Mouse (Mus musculus) forebrain, embryonic 16.5 days (tissue): ENCODE measurements around the gene Idh2. TPM values are rescaled to one million over a fixed set of nuclear protein-coding genes. Genes with fewer than 3 reads are reported as not detected.
"Not testable (repeated sequence)": the region's sequence is repeated elsewhere in the genome, so short reads cannot be mapped to it uniquely, and the experiment has no call there.

Source experiments
- ATAC-seq: fragments of 200-750 bp; cut with Nextera tagmentation; 2 replicates; pipeline ENCODE4 v1.8.0; 2017; ENCODE audit warnings: mild to moderate bottlenecking, moderate library complexity
- H3K27ac ChIP-seq: fragments of 300-500 bp; sonication (generic); 2 replicates; pipeline ENCODE4 v1.5.1; 2014; ENCODE audit warnings: low read length, control low read depth
- H3K27me3 ChIP-seq: fragments of 300-500 bp; sonication (generic); replicated peaks from 2 replicates; pipeline ENCODE4 v1.6.1; 2014; ENCODE audit warnings: low read length; ENCODE audit not compliant: control insufficient read depth, insufficient read depth
- H3K36me3 ChIP-seq: fragments of 300-500 bp; sonication (generic); 2 replicates; pipeline ENCODE4 v1.6.1; 2014; ENCODE audit not compliant: control insufficient read depth, insufficient read depth
- H3K4me1 ChIP-seq: fragments of 300-500 bp; sonication (generic); replicated peaks from 2 replicates; pipeline ENCODE4 v1.6.1; 2014; ENCODE audit warnings: low read length; ENCODE audit not compliant: control insufficient read depth, insufficient read depth
- H3K4me2 ChIP-seq: fragments of 300-500 bp; sonication (generic); 2 replicates; pipeline ENCODE4 v1.6.1; 2014; ENCODE audit warnings: mild to moderate bottlenecking, low read length, control low read depth
- H3K4me3 ChIP-seq: fragments of 300-500 bp; sonication (generic); replicated peaks from 2 replicates; pipeline ENCODE4 v1.5.1; 2014; ENCODE audit warnings: mild to moderate bottlenecking, low read length, control low read depth
- H3K9ac ChIP-seq: fragments of 300-500 bp; sonication (generic); replicated peaks from 2 replicates; pipeline ENCODE4 v1.6.1; 2014; ENCODE audit warnings: low read depth, low read length, control low read depth
- H3K9me3 ChIP-seq: fragments of 300-500 bp; sonication (generic); 2 replicates; pipeline ENCODE4 v1.6.1; 2016; ENCODE audit warnings: low read length; ENCODE audit not compliant: control insufficient read depth
- WGBS: fragments of 180-500 bp; shearing (Covaris S2); extraction: QIAGEN DNeasy Blood & Tissue Kit; methylation state at CpG from one replicate; pipeline ENCODE4 v1.1.7; 2014; 5-methylcytosine and 5-hydroxymethylcytosine counted together
- polyA plus RNA-seq: library from polyadenylated mRNA; unstranded; fragments of >200 nt; fragmentation: Nextera tagmentation; extraction: Ambion mirVana; gene quantifications from 2 replicates; pipeline ENCODE4 v1.2.1, GENCODE M21; 2015

Gene Idh2
- polyA plus RNA-seq, 1 experiment from 2014 or later: 286 TPM

DNA sequence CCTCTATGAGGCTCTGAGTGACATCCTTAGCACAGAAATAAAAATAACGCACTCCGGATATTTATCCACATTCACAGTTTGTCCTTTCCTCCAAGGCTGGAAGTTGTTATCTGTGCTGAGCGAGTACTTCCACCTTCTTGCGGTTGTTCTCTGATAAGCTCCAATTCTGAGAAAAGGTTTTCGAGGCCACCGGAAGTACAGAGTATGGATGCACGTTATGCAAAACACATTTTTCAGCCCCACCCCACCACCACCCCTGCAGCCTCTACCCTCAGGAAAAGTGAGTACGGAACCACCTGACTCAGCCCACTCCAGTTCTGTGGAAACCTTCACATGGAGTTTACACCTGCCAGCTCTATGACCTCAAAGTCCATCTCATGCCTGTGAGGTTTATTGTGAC, 30.9 kb upstream of the Idh2 start:
- H3K27ac ChIP-seq: no peak overlapping the region
- H3K9ac ChIP-seq: no peak overlapping the region
- H3K4me3 ChIP-seq: no peak overlapping the region
- no peaks in the 10 kb centered on the region for H3K27me3 ChIP-seq
- H3K4me2 ChIP-seq: no peak overlapping the region
- no peaks in the 10 kb centered on the region for H3K9me3 ChIP-seq
- H3K4me1 ChIP-seq: peaks cover 20% of the 10 kb centered on the region
- H3K36me3 ChIP-seq: no peaks in the 10 kb centered on the region
- 91% methylated on average over 8 of the region's 8 CpGs for WGBS
- ATAC-seq: no peak

DNA sequence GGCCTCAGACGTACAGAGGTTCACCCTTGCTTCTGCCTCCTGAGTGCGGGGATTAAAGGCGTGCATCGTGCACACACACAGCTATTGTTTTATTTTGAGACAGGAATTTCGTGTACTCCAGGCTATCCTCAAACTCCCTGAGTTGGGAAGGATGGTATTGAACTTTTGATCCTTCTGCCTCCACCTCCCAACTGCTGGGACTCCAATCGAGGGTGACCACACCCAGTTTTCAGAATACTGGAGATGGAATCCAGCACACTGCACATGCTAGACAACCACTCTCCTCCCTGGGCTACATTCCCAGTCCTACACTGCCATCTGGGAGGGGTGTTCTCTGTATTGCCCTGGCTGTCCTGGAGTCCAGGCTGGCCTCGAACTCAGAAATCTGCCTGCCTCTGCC, 29.5 kb upstream of the Idh2 start:
- WGBS: 87% methylated on average over 7 of the region's 7 CpGs
- no peaks in the 10 kb centered on the region for H3K9me3 ChIP-seq
- no peak overlapping the region for H3K27ac ChIP-seq
- H3K4me1 ChIP-seq: peaks cover 21% of the 10 kb centered on the region
- H3K4me2 ChIP-seq: no peak overlapping the region
- no peaks in the 10 kb centered on the region for H3K27me3 ChIP-seq
- H3K4me3 ChIP-seq: no peak overlapping the region
- no peaks in the 10 kb centered on the region for H3K36me3 ChIP-seq
- ATAC-seq: no peak
- H3K9ac ChIP-seq: no peak overlapping the region

DNA sequence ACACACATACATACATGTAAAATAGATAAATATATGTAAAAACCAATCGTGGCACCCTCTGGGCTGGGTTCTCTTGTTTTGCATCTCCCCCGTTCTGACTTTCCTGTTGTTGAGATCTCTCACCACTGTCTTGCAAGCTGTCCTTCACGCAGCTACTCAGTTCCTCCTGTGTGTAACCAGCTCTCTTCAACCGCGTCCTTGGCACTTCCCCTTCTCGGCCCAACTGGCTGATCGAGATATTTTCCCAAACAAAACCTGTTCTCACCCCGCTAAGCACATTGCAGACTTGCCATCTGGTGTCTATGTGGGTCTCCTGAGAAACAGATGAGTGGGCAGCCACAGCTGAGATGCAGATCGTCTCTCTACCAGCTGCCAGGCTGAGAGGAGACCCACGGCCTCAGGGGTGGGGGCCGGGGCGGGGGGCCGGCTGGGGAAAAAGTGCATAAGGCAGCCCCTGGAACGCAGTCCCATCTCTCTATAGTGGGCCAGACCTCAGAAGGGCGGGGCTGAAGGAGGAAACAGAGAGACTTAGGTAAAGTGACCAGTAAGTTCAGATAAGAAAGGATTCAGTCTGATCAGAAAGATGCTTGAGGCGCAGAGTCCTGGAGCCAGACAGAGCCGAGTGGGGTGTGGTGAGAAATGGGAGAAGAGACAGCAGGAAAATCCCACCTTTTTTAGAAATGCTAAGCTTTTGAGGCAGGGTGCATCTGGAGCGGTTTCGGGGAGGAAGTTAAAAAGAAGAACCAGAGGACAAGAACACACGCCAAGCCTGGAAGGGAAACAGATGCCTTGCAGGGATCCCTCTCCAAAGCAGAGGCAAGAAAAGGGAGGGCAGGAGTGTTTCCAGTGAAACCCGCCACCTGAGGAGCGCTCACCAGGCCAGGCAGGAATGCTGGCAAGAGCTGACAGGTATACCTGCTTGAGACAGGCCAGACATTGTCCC, 28.4 kb upstream of the Idh2 start:
- Histone ChIP-seq H3K36me3 (no peaks in the 10 kb centered on the region), H3K27me3 (no peaks in the 10 kb centered on the region), H3K9me3 (no peaks in the 10 kb centered on the region), H3K4me1 (peaks cover 14% of the 10 kb centered on the region), H3K9ac (no peak overlapping the region), H3K4me2 (peak overlapping the region; percentile 17), H3K27ac (peak overlapping the region; percentile 62), H3K4me3 (no peak overlapping the region)
- ATAC-seq: peak; percentile 78
- 31% methylated on average over 22 of the region's 22 CpGs for whole genome bisulfite sequencing

DNA sequence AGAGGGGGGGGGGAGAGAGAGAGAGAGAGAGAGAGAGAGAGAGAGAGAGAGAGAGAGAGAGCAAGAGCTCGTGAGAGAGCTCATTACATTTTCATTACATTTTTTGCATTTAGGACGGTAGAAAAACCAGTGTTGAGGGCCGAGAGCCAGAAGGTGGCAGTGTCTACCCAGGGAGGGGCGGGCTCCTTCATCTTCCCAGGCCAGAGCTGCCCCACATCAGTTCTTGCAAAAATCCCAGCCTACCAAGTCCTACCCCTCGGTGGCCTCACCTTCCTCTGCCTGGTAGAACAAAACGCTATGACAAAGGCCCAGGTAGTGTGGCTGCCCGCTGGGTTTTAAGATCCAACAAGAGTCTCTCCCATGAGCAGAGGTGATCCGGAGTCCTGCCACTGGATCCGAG, 25.6 kb upstream of the Idh2 start:
- peaks cover 3% of the 10 kb centered on the region; the same call in 1 of the 2 replicates for H3K9me3 ChIP-seq
- H3K4me1 ChIP-seq: peaks cover 14% of the 10 kb centered on the region
- 11% methylated on average over 9 of the region's 9 CpGs for WGBS
- no peaks in the 10 kb centered on the region for H3K27me3 ChIP-seq
- ATAC-seq: peak; percentile 77
- H3K9ac ChIP-seq: no peak overlapping the region
- H3K27ac ChIP-seq: no peak overlapping the region
- no peaks in the 10 kb centered on the region for H3K36me3 ChIP-seq
- no peak overlapping the region for H3K4me2 ChIP-seq
- no peak overlapping the region for H3K4me3 ChIP-seq

DNA sequence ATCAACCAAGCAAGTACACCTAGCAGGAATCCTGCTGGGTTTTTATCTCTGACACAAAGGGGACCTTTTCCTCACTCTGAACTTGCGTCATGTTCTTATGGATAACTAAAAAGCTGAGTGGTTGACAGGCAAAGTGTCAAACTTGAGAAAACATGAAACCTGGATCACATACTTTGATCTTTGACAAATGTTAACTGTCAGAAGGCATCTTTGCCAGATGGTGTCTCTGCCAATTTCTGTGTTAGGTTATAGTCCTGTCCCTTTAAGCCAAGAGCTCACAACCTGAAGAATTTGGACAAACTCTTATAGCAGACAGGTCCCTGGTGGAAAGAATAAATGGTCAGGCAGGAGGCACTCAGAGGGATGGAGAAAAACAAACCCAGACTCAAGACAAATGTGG, 23.2 kb upstream of the Idh2 start:
- Histone ChIP-seq H3K4me2 (no peak overlapping the region), H3K27me3 (no peaks in the 10 kb centered on the region), H3K4me3 (no peak overlapping the region), H3K4me1 (peaks cover 16% of the 10 kb centered on the region), H3K9ac (no peak overlapping the region), H3K9me3 (peaks cover 3% of the 10 kb centered on the region; the same call in 1 of the 2 replicates), H3K27ac (no peak overlapping the region), H3K36me3 (no peaks in the 10 kb centered on the region)
- ATAC-seq: no peak
- 64% methylated on average over 1 of the region's 1 CpGs for WGBS

DNA sequence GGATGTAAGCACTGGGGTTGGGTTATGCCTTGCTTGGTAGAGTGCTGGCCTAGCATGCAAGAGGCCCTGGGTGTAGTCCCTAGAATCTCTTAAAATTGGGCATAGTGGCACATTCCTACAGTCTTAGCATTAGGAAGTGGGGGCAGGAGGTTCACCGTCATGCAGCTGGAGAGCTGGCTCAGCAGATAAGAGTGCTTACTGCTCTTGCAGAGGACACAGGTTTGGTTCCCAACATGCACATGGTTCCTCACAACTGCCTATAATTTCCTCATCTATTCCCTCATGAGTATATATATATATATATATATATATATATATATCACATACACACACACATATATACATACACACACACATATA, 20.0 kb upstream of the Idh2 start:
- no peak for ATAC-seq
- 91% methylated on average over 1 of the region's 1 CpGs for WGBS
- H3K27me3 ChIP-seq: no peaks in the 10 kb centered on the region
- no peak overlapping the region for H3K9ac ChIP-seq
- H3K4me1 ChIP-seq: peaks cover 11% of the 10 kb centered on the region
- H3K36me3 ChIP-seq: no peaks in the 10 kb centered on the region
- H3K4me2 ChIP-seq: no peak overlapping the region
- no peak overlapping the region for H3K4me3 ChIP-seq
- H3K27ac ChIP-seq: no peak overlapping the region
- peaks cover 3% of the 10 kb centered on the region; the same call in 1 of the 2 replicates for H3K9me3 ChIP-seq

DNA sequence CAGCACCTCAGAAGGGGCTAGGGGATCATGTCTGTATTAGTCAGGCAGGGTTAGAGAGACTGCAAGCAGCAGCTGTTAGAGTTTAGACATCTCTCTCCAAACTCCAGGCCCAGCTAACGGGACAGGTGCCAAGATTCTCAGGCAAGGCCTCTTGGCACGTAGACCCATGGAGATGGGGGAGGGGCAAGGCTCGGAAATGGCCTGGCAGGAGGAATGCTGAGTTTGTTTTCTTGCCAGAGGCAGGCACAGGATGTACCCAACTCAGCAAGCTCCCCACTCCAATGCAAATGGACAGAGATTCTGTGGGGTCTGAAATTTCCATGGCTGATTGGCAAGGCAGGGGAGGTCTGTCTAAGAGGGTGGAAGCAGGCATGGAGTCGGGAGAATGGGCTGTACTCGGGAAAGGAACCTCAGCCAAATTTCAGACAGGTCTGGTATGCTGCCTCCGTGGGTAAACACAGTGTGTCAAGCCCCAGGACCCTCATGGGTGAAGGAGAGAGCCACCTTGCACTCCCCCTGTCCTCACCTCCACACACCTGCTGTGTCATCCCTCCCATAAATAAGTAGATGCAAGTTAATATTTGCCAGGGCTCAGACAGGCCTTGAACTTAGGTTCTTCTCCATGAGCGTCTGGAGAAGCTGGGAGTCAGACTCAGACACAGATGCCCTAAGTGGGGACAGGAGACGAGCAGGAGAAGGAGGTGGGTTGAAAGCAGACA, 19.4 kb upstream of the Idh2 start:
- 19% methylated on average over 8 of the region's 8 CpGs for WGBS
- peak; percentile 86 for ATAC-seq

DNA sequence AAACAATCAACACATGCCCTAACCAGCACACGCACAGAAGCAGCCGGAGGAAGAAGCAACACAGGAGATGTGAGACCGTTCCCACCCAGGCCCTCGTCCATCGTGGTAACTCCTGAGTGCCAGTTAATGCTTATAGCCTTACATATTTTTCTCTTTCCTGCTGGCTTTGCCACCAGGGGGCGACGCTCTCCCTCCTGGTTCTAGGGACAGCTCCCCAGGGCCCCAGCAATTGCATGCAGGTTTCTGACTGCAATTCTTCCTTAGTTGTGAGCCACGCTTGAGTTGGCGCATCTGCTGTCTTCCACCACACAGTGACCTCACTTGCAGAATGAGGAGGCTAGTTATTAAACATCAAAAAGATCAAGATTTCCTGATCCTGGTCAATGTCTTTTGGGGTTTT, 17.3 kb upstream of the Idh2 start:
- Histone ChIP-seq H3K27ac (no peak overlapping the region), H3K9me3 (peaks cover 3% of the 10 kb centered on the region; the same call in 1 of the 2 replicates), H3K4me1 (peaks cover 11% of the 10 kb centered on the region), H3K4me2 (no peak overlapping the region), H3K4me3 (no peak overlapping the region), H3K9ac (no peak overlapping the region), H3K27me3 (no peaks in the 10 kb centered on the region), H3K36me3 (no peaks in the 10 kb centered on the region)
- WGBS: 44% methylated on average over 9 of the region's 9 CpGs
- ATAC-seq: no peak

More for the DNA sequence above, 19.4 kb upstream of the Idh2 start:
- peak overlapping the region; percentile 43 for H3K27ac ChIP-seq
- H3K9ac ChIP-seq: no peak overlapping the region
- H3K4me2 ChIP-seq: no peak overlapping the region
- peaks cover 11% of the 10 kb centered on the region for H3K4me1 ChIP-seq
- H3K4me3 ChIP-seq: no peak overlapping the region
- no peaks in the 10 kb centered on the region for H3K36me3 ChIP-seq
- peaks cover 3% of the 10 kb centered on the region; the same call in 1 of the 2 replicates for H3K9me3 ChIP-seq
- H3K27me3 ChIP-seq: no peaks in the 10 kb centered on the region

DNA sequence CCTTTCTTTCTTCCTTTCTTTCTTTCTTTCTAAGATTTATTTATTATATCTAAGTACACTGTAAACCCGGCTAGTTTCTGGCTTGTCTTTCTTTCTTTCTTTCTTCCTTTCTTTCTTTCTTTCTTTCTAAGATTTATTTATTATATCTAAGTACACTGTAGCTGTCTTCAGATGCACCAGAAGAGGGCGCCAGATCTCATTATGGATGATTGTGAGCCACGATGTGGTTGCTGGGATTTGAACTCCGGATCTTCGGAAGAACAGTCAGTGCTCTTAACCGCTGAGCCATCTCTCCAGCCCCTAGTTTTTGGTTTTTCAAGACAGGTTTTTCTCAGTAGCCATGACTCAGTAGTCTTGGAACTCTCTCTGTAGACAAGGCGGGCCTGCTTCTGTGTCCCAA, 16.1 kb upstream of the Idh2 start:
- not testable (repeated sequence) for H3K4me2 ChIP-seq, H3K4me3 ChIP-seq, H3K9me3 ChIP-seq, H3K27me3 ChIP-seq, H3K9ac ChIP-seq, H3K36me3 ChIP-seq, ATAC-seq, H3K27ac ChIP-seq
- 66% methylated on average over 7 of the region's 7 CpGs for WGBS
- peaks cover 11% of the 10 kb centered on the region for H3K4me1 ChIP-seq
